Mouse (Mus musculus): ENCODE measurements around the gene Robo1. TPM values are rescaled to one million over a fixed set of nuclear protein-coding genes. Genes with fewer than 3 reads are reported as not detected.

Gene Robo1
- polyA plus RNA-seq, 1 experiment from 2014 or later, result 18.3 TPM

DNA sequence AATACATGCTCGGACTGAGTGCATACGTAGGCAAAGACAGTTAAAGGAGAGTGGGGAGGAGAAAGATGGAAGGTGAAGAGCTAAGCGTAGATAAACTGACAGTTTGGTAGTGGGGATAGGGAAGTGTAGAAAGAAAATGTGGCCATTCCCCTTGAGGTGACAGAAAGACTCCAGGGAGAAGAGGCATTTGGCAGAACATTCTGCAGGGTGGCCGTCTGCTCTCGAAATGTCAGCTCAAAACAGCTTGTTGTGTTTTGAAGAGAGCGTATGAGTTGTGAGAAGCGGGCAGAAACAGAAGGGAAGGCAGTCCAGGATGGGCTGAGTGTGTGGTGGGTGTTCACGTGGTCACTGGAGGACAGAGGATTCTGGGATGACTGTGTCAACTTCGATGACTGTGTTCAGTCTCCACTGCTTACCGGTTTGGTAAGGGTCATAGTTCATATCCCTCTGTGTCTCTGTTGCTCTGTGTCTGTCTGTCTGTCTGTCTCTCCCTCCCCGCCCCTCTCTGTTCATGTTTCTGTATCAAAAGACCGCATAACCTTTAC is 490.4 kb downstream of the Robo1 start:
- Histone ChIP-seq H3K4me3 (no peak overlapping the region), H3K9me3 (no peaks in the 10 kb centered on the region), H3K36me3 (no peaks in the 10 kb centered on the region), H3K27me3 (replicated peaks) (no peaks in the 10 kb centered on the region), H3K4me2 (no peak overlapping the region), H3K9ac (no peak overlapping the region), H3K4me1 (peaks cover 5% of the 10 kb centered on the region; the same call in 1 of the 2 replicates), H3K27ac (replicated peaks) (no peak overlapping the region)
- no peak for ATAC-seq (ENCODE audit: extremely low read depth, insufficient number of reproducible peaks, low FRiP score, low TSS enrichment)
- 73% methylated on average over 12 of the region's 12 CpGs for WGBS

DNA sequence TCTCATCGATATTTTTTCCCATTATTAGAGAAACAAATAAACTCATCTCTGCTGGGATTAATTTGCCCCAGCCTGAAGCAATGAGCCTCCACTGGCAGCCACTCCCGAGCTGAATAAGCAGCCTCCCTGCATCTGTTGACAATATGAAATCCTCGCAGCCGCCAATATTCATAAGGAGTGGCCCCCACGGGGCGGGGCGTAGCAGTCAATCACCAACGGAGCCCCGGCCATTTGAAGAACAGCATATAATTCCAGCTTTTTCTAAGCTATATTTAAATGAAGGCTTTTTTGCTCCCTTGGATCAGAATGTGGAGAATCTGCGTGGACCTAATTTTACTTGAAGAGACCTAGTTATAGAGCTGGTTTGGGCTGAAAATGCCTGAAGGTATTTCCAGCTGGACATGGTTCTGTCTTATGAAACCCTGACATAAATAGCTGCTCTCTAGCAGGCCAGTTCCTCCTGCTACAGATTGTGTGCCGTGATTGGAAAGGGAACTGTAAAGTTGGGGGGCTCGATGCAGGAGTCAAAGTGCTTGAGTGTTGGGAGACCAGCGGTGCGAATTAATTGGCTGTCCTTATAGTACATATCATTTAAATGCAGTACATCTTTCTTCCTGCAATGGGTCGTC is 492.1 kb downstream of the Robo1 start:
- WGBS, result 80% methylated on average over 15 of the region's 15 CpGs
- ATAC-seq (ENCODE audit: extremely low read depth, insufficient number of reproducible peaks, low FRiP score, low TSS enrichment), result no peak
- Histone ChIP-seq H3K9me3 (no peaks in the 10 kb centered on the region), H3K9ac (no peak overlapping the region), H3K36me3 (no peaks in the 10 kb centered on the region), H3K27me3 (replicated peaks) (no peaks in the 10 kb centered on the region), H3K4me2 (no peak overlapping the region), H3K4me1 (peaks cover 2% of the 10 kb centered on the region; the same call in 1 of the 2 replicates), H3K27ac (replicated peaks) (no peak overlapping the region), H3K4me3 (no peak overlapping the region)

DNA sequence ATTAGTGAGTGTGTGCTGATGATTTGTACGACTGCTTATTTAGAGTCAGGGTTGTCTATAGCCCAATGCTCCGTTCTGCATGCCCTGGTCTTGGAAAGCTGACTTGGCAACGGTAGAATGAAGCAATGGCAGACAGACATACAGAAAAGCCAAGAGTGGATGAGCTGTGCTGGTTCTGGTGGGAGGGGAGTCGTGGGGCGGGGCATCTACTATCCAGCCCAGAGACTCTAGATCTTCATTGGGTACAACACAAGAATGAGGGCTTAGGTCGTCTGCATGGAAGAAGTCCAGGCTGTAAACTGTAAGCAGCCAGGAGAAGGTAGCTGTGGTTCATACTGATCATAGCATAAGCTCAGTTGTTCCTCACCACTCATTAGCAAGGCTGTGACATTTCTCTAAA is 492.7 kb downstream of the Robo1 start:
- WGBS, result 74% methylated on average over 6 of the region's 6 CpGs
- H3K9me3 ChIP-seq, result no peaks in the 10 kb centered on the region
- H3K4me1 ChIP-seq, result no peaks in the 10 kb centered on the region
- no peak overlapping the region for H3K4me3 ChIP-seq
- no peak overlapping the region for H3K4me2 ChIP-seq
- no peak overlapping the region for H3K27ac ChIP-seq (replicated peaks)
- H3K27me3 ChIP-seq (replicated peaks), result no peaks in the 10 kb centered on the region
- H3K36me3 ChIP-seq, result no peaks in the 10 kb centered on the region
- no peak overlapping the region for H3K9ac ChIP-seq
- no peak for ATAC-seq (ENCODE audit: extremely low read depth, insufficient number of reproducible peaks, low FRiP score, low TSS enrichment)

DNA sequence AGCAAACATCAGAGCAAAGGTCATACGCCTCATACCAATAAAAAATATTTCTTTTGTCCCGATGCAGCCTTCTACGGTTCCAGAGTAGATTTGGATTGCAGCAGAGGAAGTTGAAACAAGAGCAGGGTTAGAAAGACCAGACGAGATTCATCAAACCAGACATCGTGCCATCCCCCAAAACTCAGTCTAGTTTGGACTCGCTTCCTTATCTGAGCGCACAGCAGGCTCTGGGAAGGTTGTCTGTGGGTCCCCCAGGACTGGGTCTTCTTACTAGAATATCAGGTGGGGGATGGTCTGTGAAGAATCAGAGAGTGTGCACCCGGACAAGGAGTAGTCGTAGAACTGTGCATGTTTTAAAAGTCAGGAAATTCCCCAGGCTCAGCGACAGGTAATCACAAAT is 500.2 kb downstream of the Robo1 start:
- peak overlapping the region; percentile 17; the same call in 1 of the 2 replicates for H3K27ac ChIP-seq (replicated peaks)
- WGBS, result 24% methylated on average over 10 of the region's 10 CpGs
- peak overlapping the region; percentile 60 for H3K4me2 ChIP-seq
- ATAC-seq (ENCODE audit: extremely low read depth, insufficient number of reproducible peaks, low FRiP score, low TSS enrichment), result no peak
- H3K9me3 ChIP-seq, result no peaks in the 10 kb centered on the region
- H3K4me1 ChIP-seq, result peaks cover 17% of the 10 kb centered on the region
- H3K9ac ChIP-seq, result peak overlapping the region; percentile 20
- no peaks in the 10 kb centered on the region for H3K27me3 ChIP-seq (replicated peaks)
- H3K36me3 ChIP-seq, result no peaks in the 10 kb centered on the region
- peak overlapping the region; percentile 38 for H3K4me3 ChIP-seq

DNA sequence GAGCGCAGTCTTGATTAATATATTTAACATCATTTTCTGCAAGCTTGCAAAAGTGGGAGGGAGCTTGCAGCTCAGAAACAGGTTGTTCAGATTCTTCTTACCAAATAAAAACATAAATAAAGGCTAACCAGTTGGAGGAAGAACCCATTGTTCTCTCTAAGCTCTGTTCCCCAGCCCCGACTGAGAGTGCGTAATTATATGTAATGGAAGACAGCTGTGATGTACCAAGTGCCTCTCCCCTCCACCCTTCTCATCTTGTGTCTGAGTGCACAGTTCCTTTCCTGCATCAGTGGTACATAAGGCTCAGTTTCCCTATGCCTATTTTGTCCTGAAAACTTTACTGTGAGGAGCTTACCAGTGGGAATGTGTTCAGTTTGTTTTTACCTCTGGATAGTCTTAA is 502.8 kb downstream of the Robo1 start:
- WGBS, result 60% methylated on average over 3 of the region's 3 CpGs
- H3K9ac ChIP-seq, result no peak overlapping the region
- H3K4me2 ChIP-seq, result no peak overlapping the region
- ATAC-seq (ENCODE audit: extremely low read depth, insufficient number of reproducible peaks, low FRiP score, low TSS enrichment), result no peak
- no peak overlapping the region for H3K27ac ChIP-seq (replicated peaks)
- no peaks in the 10 kb centered on the region for H3K9me3 ChIP-seq
- no peaks in the 10 kb centered on the region for H3K27me3 ChIP-seq (replicated peaks)
- H3K4me1 ChIP-seq, result peaks cover 17% of the 10 kb centered on the region
- no peaks in the 10 kb centered on the region for H3K36me3 ChIP-seq
- no peak overlapping the region for H3K4me3 ChIP-seq

DNA sequence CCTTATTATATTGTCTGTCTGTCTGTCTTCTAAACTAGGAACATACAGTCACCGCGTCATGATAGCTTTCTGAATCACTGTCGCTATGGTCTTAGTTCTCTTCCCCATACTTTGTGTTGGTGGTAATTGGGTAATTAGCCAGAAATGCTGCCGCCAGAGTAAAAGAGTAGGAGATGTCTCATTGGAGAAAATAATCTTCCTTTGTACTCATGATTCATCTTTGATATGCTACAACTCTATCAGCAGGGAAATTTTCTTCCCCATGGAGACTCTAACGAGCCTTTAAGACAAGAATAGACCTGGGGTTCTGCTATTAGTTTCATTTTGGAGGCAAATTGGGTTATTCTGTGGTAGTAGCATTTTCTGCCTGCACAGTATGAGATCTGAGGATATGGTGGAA is 503.4 kb downstream of the Robo1 start:
- H3K9me3 ChIP-seq, result no peaks in the 10 kb centered on the region
- no peak overlapping the region for H3K9ac ChIP-seq
- no peak overlapping the region for H3K27ac ChIP-seq (replicated peaks)
- 82% methylated on average over 5 of the region's 5 CpGs for WGBS
- H3K4me2 ChIP-seq, result no peak overlapping the region
- H3K4me3 ChIP-seq, result no peak overlapping the region
- H3K4me1 ChIP-seq, result peaks cover 17% of the 10 kb centered on the region
- ATAC-seq (ENCODE audit: extremely low read depth, insufficient number of reproducible peaks, low FRiP score, low TSS enrichment), result no peak
- H3K27me3 ChIP-seq (replicated peaks), result no peaks in the 10 kb centered on the region
- H3K36me3 ChIP-seq, result no peaks in the 10 kb centered on the region

DNA sequence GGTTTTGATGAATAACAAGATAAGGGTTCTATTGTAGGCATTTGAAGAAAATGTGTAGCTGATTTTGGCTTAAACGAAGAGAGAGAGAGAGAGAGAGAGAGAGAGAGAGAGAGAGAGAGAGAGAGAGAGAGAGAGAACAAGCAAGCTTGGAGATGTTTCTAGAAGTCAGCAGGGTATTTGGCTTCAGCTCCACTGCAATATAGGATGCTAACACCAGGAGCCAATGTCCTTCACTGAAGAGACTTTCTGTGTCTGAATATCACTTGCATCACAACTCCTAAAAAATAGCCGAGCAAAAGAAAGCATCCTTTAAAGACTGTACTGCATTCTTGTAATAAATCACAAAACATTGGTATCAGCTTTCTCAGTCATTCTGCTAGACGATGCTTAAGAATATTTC is 503.8 kb downstream of the Robo1 start:
- H3K36me3 ChIP-seq, result no peaks in the 10 kb centered on the region
- no peaks in the 10 kb centered on the region for H3K9me3 ChIP-seq
- H3K4me2 ChIP-seq, result no peak overlapping the region
- peaks cover 17% of the 10 kb centered on the region for H3K4me1 ChIP-seq
- H3K27me3 ChIP-seq (replicated peaks), result no peaks in the 10 kb centered on the region
- no peak overlapping the region for H3K9ac ChIP-seq
- H3K4me3 ChIP-seq, result no peak overlapping the region
- H3K27ac ChIP-seq (replicated peaks), result no peak overlapping the region
- WGBS, result 66% methylated on average over 3 of the region's 3 CpGs
- no peak for ATAC-seq (ENCODE audit: extremely low read depth, insufficient number of reproducible peaks, low FRiP score, low TSS enrichment)

DNA sequence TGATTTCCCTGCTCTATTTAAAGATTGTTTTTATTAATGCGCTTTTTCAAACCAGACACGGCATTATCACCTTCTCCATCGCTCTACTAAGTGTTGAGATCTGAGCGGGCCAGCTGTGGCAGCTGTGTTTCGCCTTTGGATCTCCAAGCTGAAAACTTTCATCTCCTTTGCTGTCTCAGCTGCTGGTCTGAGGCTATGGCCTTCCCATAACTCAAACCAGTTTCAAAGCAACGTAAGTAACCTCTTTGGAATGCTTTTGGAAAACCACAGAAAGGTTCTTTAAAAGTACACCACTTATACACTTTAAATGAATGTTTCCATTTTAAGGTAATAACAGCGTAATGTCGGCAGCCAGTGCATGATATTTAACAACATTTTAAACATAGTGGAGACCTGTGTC is 520.3 kb downstream of the Robo1 start:
- Histone ChIP-seq H3K9ac (no peak overlapping the region), H3K36me3 (no peaks in the 10 kb centered on the region), H3K9me3 (no peaks in the 10 kb centered on the region), H3K27ac (replicated peaks) (no peak overlapping the region), H3K27me3 (replicated peaks) (no peaks in the 10 kb centered on the region), H3K4me2 (no peak overlapping the region), H3K4me1 (0 out of 2 replicates have a peak, but pooled peaks cover 5% of the 10 kb centered on the region), H3K4me3 (no peak overlapping the region)
- ATAC-seq (ENCODE audit: extremely low read depth, insufficient number of reproducible peaks, low FRiP score, low TSS enrichment), result no peak
- WGBS, result 67% methylated on average over 8 of the region's 8 CpGs

DNA sequence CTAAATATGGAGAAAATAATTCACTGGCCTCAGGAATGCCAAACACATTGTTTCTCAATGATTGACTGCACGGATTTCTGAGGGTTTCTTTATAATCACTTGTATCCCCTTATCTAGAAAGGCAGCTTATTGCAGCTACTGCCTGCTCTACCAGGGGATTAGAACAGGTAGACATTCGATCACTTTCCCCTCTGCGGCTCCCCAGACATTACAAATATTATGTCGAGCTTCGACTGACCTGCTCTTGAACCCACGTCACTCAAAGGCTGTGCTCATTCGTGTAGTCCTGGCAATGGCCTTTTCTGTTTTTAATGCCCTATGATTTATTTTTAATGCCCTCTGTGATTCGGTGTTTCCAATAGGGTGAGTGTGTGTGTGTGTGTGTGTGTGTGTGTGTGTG is 521.4 kb downstream of the Robo1 start:
- no peaks in the 10 kb centered on the region for H3K9me3 ChIP-seq
- no peaks in the 10 kb centered on the region for H3K36me3 ChIP-seq
- H3K4me1 ChIP-seq, result 0 out of 2 replicates have a peak, but pooled peaks cover 5% of the 10 kb centered on the region
- no peaks in the 10 kb centered on the region for H3K27me3 ChIP-seq (replicated peaks)
- H3K27ac ChIP-seq (replicated peaks), result no peak overlapping the region
- H3K4me3 ChIP-seq, result no peak overlapping the region
- no peak for ATAC-seq (ENCODE audit: extremely low read depth, insufficient number of reproducible peaks, low FRiP score, low TSS enrichment)
- 69% methylated on average over 8 of the region's 8 CpGs for WGBS
- no peak overlapping the region for H3K4me2 ChIP-seq
- H3K9ac ChIP-seq, result no peak overlapping the region

DNA sequence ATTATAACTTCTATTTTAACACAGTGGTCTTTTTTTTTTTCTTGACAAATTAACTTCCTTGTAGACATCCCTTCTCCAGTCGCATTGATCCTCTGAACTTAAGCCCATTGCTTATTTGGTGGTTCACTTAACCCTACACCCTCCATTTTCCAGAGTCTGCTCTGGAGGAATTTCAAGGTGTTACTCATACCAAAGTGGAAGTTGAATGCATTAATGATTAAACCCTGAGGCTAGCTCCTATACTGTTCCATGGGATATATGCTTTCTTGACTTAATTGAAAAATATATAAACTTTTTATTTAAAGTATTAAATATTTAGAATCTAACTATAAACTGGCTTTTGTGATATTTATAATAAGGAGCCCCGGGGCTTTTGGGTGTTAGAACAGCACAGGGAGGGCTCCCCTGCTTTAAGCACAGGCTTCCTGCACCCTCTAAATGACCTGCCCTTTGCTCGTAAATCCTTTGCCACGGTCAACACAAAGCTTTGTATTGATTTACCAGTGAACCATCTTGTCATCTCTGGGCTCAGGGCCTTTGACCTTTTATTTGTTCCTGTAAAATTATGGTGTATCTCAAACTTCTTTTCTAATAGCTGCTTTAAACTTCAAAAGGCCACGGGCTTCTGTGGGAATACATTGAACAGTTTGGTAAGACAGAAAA is 522.4 kb downstream of the Robo1 start:
- no peaks in the 10 kb centered on the region for H3K27me3 ChIP-seq (replicated peaks)
- no peak overlapping the region for H3K9ac ChIP-seq
- WGBS, result 78% methylated on average over 5 of the region's 5 CpGs
- H3K4me2 ChIP-seq, result no peak overlapping the region
- ATAC-seq (ENCODE audit: extremely low read depth, insufficient number of reproducible peaks, low FRiP score, low TSS enrichment), result no peak
- no peaks in the 10 kb centered on the region for H3K9me3 ChIP-seq
- no peak overlapping the region for H3K4me3 ChIP-seq
- H3K27ac ChIP-seq (replicated peaks), result no peak overlapping the region
- H3K36me3 ChIP-seq, result no peaks in the 10 kb centered on the region
- H3K4me1 ChIP-seq, result 0 out of 2 replicates have a peak, but pooled peaks cover 5% of the 10 kb centered on the region

DNA sequence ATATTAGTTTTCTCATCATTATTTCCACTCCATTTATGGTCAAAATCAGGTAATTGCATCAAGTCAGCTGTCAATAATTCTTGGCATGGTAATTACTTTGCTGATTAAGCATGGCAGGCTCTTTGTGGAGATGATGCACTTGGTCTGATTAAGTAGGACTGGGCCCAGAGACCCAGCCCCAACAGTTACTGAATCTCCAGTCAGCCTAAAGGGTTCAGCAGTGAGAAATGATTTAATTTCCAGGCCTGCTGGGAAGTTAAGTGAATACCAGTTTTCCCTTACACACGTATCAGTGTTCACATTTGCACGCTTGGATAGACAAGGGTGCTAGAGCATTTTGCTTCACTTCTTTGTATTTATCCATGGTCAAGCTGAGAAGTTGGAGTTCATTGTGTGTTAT is 526.2 kb downstream of the Robo1 start:
- peaks cover 7% of the 10 kb centered on the region; the same call in 1 of the 2 replicates for H3K4me1 ChIP-seq
- H3K4me3 ChIP-seq, result no peak overlapping the region
- H3K27ac ChIP-seq (replicated peaks), result no peak overlapping the region
- 92% methylated on average over 2 of the region's 2 CpGs for WGBS
- H3K27me3 ChIP-seq (replicated peaks), result no peaks in the 10 kb centered on the region
- H3K9ac ChIP-seq, result no peak overlapping the region
- no peak overlapping the region for H3K4me2 ChIP-seq
- no peak for ATAC-seq (ENCODE audit: extremely low read depth, insufficient number of reproducible peaks, low FRiP score, low TSS enrichment)
- no peaks in the 10 kb centered on the region for H3K36me3 ChIP-seq
- H3K9me3 ChIP-seq, result no peaks in the 10 kb centered on the region

DNA sequence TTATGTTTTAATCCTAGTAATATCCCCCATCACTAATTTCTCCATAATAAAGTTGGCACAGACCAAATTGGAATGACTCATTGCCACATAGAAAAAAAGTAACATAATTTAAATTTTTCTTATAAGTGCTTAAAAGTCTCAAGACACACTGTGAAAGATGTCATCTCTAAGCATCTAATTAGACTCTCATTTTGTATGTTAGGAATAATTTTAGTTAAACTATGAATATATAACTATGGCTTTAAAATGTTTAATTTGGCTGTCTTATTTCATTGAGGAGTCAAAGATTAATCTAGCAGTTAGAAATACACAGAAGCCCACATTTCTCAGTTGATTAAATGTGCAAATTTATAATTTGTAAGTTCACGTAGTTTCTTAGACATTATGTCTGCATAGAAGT is 530.9 kb downstream of the Robo1 start:
- Histone ChIP-seq H3K9me3 (no peaks in the 10 kb centered on the region), H3K9ac (no peak overlapping the region), H3K36me3 (no peaks in the 10 kb centered on the region), H3K4me2 (no peak overlapping the region), H3K4me3 (no peak overlapping the region), H3K4me1 (peaks cover 5% of the 10 kb centered on the region; the same call in 1 of the 2 replicates), H3K27me3 (replicated peaks) (no peaks in the 10 kb centered on the region), H3K27ac (replicated peaks) (no peak overlapping the region)
- ATAC-seq (ENCODE audit: extremely low read depth, insufficient number of reproducible peaks, low FRiP score, low TSS enrichment), result no peak
- WGBS, result 87% methylated on average over 1 of the region's 1 CpGs
